Comparison of ENCODE assay signal across 30 mouse cellular contexts in the genomic region with DNA sequence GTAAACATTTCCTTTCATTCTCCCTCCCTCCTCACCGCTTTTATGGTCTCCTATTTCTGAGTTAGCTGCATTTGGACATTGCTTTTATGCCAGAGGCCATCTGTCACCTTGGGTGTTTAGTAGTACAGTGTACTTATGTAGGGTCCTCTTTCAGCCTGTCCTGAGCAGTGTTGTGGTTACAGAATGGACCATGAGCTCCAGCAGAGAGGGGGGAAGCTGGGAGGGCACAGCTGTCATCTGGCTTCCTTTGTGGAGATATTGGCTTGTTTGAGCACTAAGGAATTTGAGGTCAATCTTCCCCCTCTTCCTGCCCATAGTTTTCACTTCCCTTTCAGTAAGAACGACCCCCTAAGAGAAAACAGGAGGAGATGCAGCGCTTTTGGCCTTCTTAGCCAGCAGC.
"Had no signal": no experiment of that assay in that cellular context is flagged by ENCODE, and none has a peak within 500 bp of the region (broad histone marks: within the 10 kb centered on the region; RNA-seq: fewer than 3 reads in every experiment).

No protein-coding gene starts in this region.

- H3K27me3 ChIP-seq: limb, embryonic 12.5 days; limb, embryonic 13.5 days; limb, embryonic 15.5 days; liver, embryonic 12.5 days; liver, embryonic 13.5 days; liver, embryonic 15.5 days; lung, embryonic 15.5 days; megakaryocyte, embryonic 14.5 days; midbrain, embryonic 12.5 days; midbrain, embryonic 13.5 days; midbrain, embryonic 15.5 days; neural tube, embryonic 12.5 days; neural tube, embryonic 13.5 days had no signal

- ATAC-seq: liver, embryonic 12.5 days; liver, postnatal 0 days; lung, postnatal 0 days; midbrain, embryonic 13.5 days; midbrain, embryonic 15.5 days; midbrain, embryonic 16.5 days had no signal

- H3K4me3 ChIP-seq: limb, embryonic 10.5 days; limb, embryonic 12.5 days; limb, embryonic 13.5 days; limb, embryonic 15.5 days; liver, embryonic 12.5 days; liver, embryonic 13.5 days; liver, embryonic 15.5 days; lung, embryonic 15.5 days; megakaryocyte, embryonic 14.5 days; midbrain, embryonic 10.5 days; midbrain, embryonic 12.5 days; midbrain, embryonic 13.5 days; midbrain, embryonic 15.5 days; myocyte; neural tube, embryonic 12.5 days; neural tube, embryonic 13.5 days had no signal

- H3K27ac ChIP-seq: limb, embryonic 10.5 days; limb, embryonic 12.5 days; limb, embryonic 13.5 days; limb, embryonic 15.5 days; liver, embryonic 12.5 days; liver, embryonic 13.5 days; liver, embryonic 14.5 days; liver, embryonic 15.5 days; lung, embryonic 15.5 days; macrophage; midbrain, embryonic 10.5 days; midbrain, embryonic 12.5 days; midbrain, embryonic 13.5 days; midbrain, embryonic 15.5 days; neural tube, embryonic 12.5 days; neural tube, embryonic 13.5 days had no signal

- H3K9me3 ChIP-seq: limb, embryonic 10.5 days; limb, embryonic 12.5 days; limb, embryonic 13.5 days; limb, embryonic 15.5 days; liver, embryonic 12.5 days; liver, embryonic 13.5 days; liver, embryonic 15.5 days; lung, embryonic 15.5 days; megakaryocyte, embryonic 14.5 days; midbrain, embryonic 10.5 days; midbrain, embryonic 12.5 days; midbrain, embryonic 13.5 days; midbrain, embryonic 15.5 days; neural tube, embryonic 12.5 days; neural tube, embryonic 13.5 days had no signal

- H3K36me3 ChIP-seq: limb, embryonic 10.5 days; limb, embryonic 12.5 days; limb, embryonic 13.5 days; limb, embryonic 15.5 days; liver, embryonic 12.5 days; liver, embryonic 13.5 days; liver, embryonic 15.5 days; lung, embryonic 15.5 days; midbrain, embryonic 10.5 days; midbrain, embryonic 12.5 days; midbrain, embryonic 13.5 days; midbrain, embryonic 15.5 days; neural tube, embryonic 12.5 days; neural tube, embryonic 13.5 days had no signal

- H3K4me1 ChIP-seq: limb, embryonic 10.5 days; limb, embryonic 12.5 days; limb, embryonic 13.5 days; limb, embryonic 15.5 days; liver, embryonic 12.5 days; liver, embryonic 13.5 days; liver, embryonic 15.5 days; lung, embryonic 15.5 days; megakaryocyte, embryonic 14.5 days; midbrain, embryonic 10.5 days; midbrain, embryonic 12.5 days; midbrain, embryonic 13.5 days; midbrain, embryonic 15.5 days; neural tube, embryonic 12.5 days; neural tube, embryonic 13.5 days had no signal

- DNase-seq: left cerebral cortex, postnatal 4 days; liver; liver, embryonic 13.5 days; liver, postnatal 0 days; lung, adult 18-20 months; lung, adult 2 months; lung, embryonic 14.5 days; lung, postnatal 10 days; lung, postnatal 14 days; lung, postnatal 4 days; midbrain, embryonic 14.5 days had no signal
